Mouse (Mus musculus): ENCODE measurements around the gene Atp13a3. TPM values are rescaled to one million over a fixed set of nuclear protein-coding genes. Genes with fewer than 3 reads are reported as not detected.

Atp13a3 gene
- polyA plus RNA-seq, 1 experiment from 2014 or later: 22.0 TPM

DNA sequence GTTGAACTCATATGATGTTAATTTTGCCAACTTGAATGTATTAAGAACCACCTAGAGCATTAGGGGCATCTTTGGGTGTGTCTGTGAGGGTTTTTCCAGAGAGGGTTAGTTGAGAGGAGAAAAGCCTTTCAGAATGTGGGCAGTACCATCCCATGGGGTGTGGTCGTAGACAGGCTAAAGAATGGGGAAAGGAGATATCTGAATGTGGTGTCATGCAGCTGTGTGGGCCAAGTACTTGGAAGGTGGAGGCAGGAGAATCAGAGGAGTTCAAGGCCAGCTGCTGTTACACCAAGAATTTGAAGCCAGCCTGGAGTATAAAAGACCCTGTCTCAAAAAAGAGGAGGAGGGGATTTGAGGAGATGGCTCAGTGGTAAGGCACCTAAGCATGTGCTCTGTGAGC is 20.2 kb upstream of the Atp13a3 start:
- no peaks in the 10 kb centered on the region for H3K9me3 ChIP-seq (ENCODE audit: control insufficient read depth)
- no peaks in the 10 kb centered on the region for H3K36me3 ChIP-seq (ENCODE audit: control insufficient read depth, insufficient read depth)
- TF ChIP-seq CTCF (IDR thresholded peaks at IDR 0.05; ENCODE audit: low read depth): no peak
- H3K4me1 ChIP-seq (replicated peaks; ENCODE audit: control insufficient read depth, insufficient read depth, low read length): peaks cover 10% of the 10 kb centered on the region; the same call in 1 of the 2 replicates
- WGBS: 64% methylated on average over 1 of the region's 1 CpGs
- no peak for ATAC-seq
- no peak overlapping the region for H3K27ac ChIP-seq (ENCODE audit: low read depth, low read length)
- no peak overlapping the region for H3K9ac ChIP-seq (ENCODE audit: low read depth, low read length)
- no peak overlapping the region for H3K4me3 ChIP-seq (ENCODE audit: low read depth, low read length)
- no peak overlapping the region for H3K4me2 ChIP-seq (replicated peaks; ENCODE audit: low read depth)
- H3K27me3 ChIP-seq (replicated peaks; ENCODE audit: control insufficient read depth, insufficient read depth, low read length): no peaks in the 10 kb centered on the region

DNA sequence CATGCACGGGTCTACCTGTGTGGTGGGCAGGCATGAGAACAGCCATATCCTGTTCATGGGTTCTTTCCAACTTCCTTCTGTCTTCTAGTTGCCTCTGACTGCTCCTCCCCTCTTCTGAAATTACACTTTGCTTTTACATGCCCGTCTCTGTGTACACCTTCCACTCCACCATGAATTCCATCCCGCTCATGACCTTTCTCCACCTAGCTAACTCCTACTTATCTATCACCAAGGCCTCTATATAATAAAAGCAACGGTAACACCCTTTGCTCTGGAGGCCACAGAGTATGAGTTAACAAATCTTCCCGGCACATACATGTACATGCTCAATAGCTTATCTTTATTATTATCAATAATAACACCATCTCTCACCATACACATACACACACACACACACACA is 18.3 kb upstream of the Atp13a3 start:
- peak; percentile 69 for ATAC-seq
- Histone ChIP-seq H3K27me3 (replicated peaks; ENCODE audit: control insufficient read depth, insufficient read depth, low read length) (no peaks in the 10 kb centered on the region), H3K4me1 (replicated peaks; ENCODE audit: control insufficient read depth, insufficient read depth, low read length) (peaks cover 10% of the 10 kb centered on the region; the same call in 1 of the 2 replicates), H3K4me2 (replicated peaks; ENCODE audit: low read depth) (no peak overlapping the region), H3K9ac (ENCODE audit: low read depth, low read length) (no peak overlapping the region), H3K27ac (ENCODE audit: low read depth, low read length) (no peak overlapping the region), H3K4me3 (ENCODE audit: low read depth, low read length) (no peak overlapping the region), H3K9me3 (ENCODE audit: control insufficient read depth) (no peaks in the 10 kb centered on the region), H3K36me3 (ENCODE audit: control insufficient read depth, insufficient read depth) (no peaks in the 10 kb centered on the region)
- WGBS: 43% methylated on average over 5 of the region's 5 CpGs
- no peak for TF ChIP-seq CTCF (IDR thresholded peaks at IDR 0.05; ENCODE audit: low read depth)

- Histone ChIP-seq H3K9me3 (ENCODE audit: control insufficient read depth) (no peaks in the 10 kb centered on the region), H3K4me3 (ENCODE audit: low read depth, low read length) (no peak overlapping the region), H3K27ac (ENCODE audit: low read depth, low read length) (peak overlapping the region; percentile 43), H3K4me1 (replicated peaks; ENCODE audit: control insufficient read depth, insufficient read depth, low read length) (peaks cover 8% of the 10 kb centered on the region; the same call in 1 of the 2 replicates), H3K4me2 (replicated peaks; ENCODE audit: low read depth) (no peak overlapping the region), H3K27me3 (replicated peaks; ENCODE audit: control insufficient read depth, insufficient read depth, low read length) (no peaks in the 10 kb centered on the region), H3K36me3 (ENCODE audit: control insufficient read depth, insufficient read depth) (no peaks in the 10 kb centered on the region), H3K9ac (ENCODE audit: low read depth, low read length) (no peak overlapping the region)
- no peak for TF ChIP-seq CTCF (IDR thresholded peaks at IDR 0.05; ENCODE audit: low read depth)
- 38% methylated on average over 2 of the region's 2 CpGs for WGBS
- peak; percentile 76 for ATAC-seq
Measured at GRCm38 (mm10) chr16:30416707-30417106, 10.9 kb upstream of the Atp13a3 start.

DNA sequence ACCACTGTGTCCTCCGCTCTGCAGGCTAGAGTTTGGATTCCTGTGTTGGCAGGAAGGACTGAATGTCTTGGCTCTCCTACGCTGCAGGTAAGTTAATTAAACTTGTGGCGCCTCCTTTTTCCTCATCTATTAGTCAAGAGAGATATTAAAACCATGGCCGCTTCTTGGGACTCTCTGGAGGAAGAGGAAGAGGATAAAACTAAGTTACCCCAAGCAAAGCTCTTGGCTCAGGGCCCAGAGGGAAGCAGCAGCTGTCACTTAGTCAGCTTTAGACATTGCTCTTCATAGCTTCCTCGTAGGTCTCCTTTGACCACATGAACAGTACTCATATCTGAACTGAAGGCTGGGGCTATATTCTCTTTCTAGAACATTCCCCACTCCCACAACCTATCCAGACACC is 10.5 kb upstream of the Atp13a3 start:
- peak overlapping the region; percentile 43 for H3K27ac ChIP-seq (ENCODE audit: low read depth, low read length)
- ATAC-seq: peak; percentile 82

GRCm38 (mm10) chr16:30412680-30413079 is 6.9 kb upstream of the Atp13a3 start:
- TF ChIP-seq CTCF (IDR thresholded peaks at IDR 0.05; ENCODE audit: low read depth): no peak
- peaks cover 13% of the 10 kb centered on the region; the same call in 1 of the 2 replicates for H3K4me1 ChIP-seq (replicated peaks; ENCODE audit: control insufficient read depth, insufficient read depth, low read length)
- H3K27me3 ChIP-seq (replicated peaks; ENCODE audit: control insufficient read depth, insufficient read depth, low read length): no peaks in the 10 kb centered on the region
- no peak overlapping the region for H3K27ac ChIP-seq (ENCODE audit: low read depth, low read length)
- no peak overlapping the region for H3K4me3 ChIP-seq (ENCODE audit: low read depth, low read length)
- no peaks in the 10 kb centered on the region for H3K36me3 ChIP-seq (ENCODE audit: control insufficient read depth, insufficient read depth)
- H3K9ac ChIP-seq (ENCODE audit: low read depth, low read length): no peak overlapping the region
- 72% methylated on average over 3 of the region's 3 CpGs for WGBS
- ATAC-seq: no peak
- no peak overlapping the region for H3K4me2 ChIP-seq (replicated peaks; ENCODE audit: low read depth)
- no peaks in the 10 kb centered on the region for H3K9me3 ChIP-seq (ENCODE audit: control insufficient read depth)

More for the DNA sequence above, 10.5 kb upstream of the Atp13a3 start:
- TF ChIP-seq CTCF (IDR thresholded peaks at IDR 0.05; ENCODE audit: low read depth): no peak
- no peak overlapping the region for H3K4me3 ChIP-seq (ENCODE audit: low read depth, low read length)
- no peak overlapping the region for H3K9ac ChIP-seq (ENCODE audit: low read depth, low read length)
- no peaks in the 10 kb centered on the region for H3K36me3 ChIP-seq (ENCODE audit: control insufficient read depth, insufficient read depth)
- H3K4me2 ChIP-seq (replicated peaks; ENCODE audit: low read depth): no peak overlapping the region
- H3K9me3 ChIP-seq (ENCODE audit: control insufficient read depth): no peaks in the 10 kb centered on the region
- peaks cover 8% of the 10 kb centered on the region; the same call in 1 of the 2 replicates for H3K4me1 ChIP-seq (replicated peaks; ENCODE audit: control insufficient read depth, insufficient read depth, low read length)
- H3K27me3 ChIP-seq (replicated peaks; ENCODE audit: control insufficient read depth, insufficient read depth, low read length): no peaks in the 10 kb centered on the region
- WGBS: 37% methylated on average over 5 of the region's 5 CpGs

DNA sequence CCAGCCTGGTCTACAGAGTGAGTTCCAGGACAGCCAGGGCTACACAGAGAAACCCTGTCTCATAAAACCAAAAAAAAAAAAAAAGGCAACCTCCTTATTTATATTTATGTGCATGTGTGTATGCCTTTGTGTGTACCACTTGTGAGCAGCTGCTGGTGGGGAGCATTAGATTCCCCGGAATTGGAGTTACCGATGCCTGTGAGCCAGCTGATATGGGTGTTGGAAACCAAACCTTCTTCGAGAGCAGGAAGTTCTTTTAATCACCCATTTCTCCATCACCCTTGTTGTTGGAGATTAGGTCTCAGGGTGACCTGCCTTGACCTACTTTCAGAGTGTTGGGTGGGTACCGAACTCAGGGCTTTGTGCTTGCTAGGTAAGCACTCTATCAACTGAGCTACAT is 5.1 kb upstream of the Atp13a3 start:
- no peaks in the 10 kb centered on the region for H3K36me3 ChIP-seq (ENCODE audit: control insufficient read depth, insufficient read depth)
- TF ChIP-seq CTCF (IDR thresholded peaks at IDR 0.05; ENCODE audit: low read depth): no peak
- H3K27me3 ChIP-seq (replicated peaks; ENCODE audit: control insufficient read depth, insufficient read depth, low read length): no peaks in the 10 kb centered on the region
- no peak for ATAC-seq
- 89% methylated on average over 4 of the region's 4 CpGs for WGBS
- no peak overlapping the region for H3K4me2 ChIP-seq (replicated peaks; ENCODE audit: low read depth)
- H3K4me3 ChIP-seq (ENCODE audit: low read depth, low read length): no peak overlapping the region
- H3K9ac ChIP-seq (ENCODE audit: low read depth, low read length): no peak overlapping the region
- H3K9me3 ChIP-seq (ENCODE audit: control insufficient read depth): no peaks in the 10 kb centered on the region
- peaks cover 4% of the 10 kb centered on the region; the same call in 1 of the 2 replicates for H3K4me1 ChIP-seq (replicated peaks; ENCODE audit: control insufficient read depth, insufficient read depth, low read length)
- no peak overlapping the region for H3K27ac ChIP-seq (ENCODE audit: low read depth, low read length)

- Histone ChIP-seq H3K27ac (ENCODE audit: low read depth, low read length) (0 out of 2 replicates have a peak overlapping the region, but pooled peaks have one; percentile 35), H3K4me3 (ENCODE audit: low read depth, low read length) (no peak overlapping the region), H3K36me3 (ENCODE audit: control insufficient read depth, insufficient read depth) (no peaks in the 10 kb centered on the region), H3K9ac (ENCODE audit: low read depth, low read length) (no peak overlapping the region), H3K9me3 (ENCODE audit: control insufficient read depth) (no peaks in the 10 kb centered on the region), H3K4me1 (replicated peaks; ENCODE audit: control insufficient read depth, insufficient read depth, low read length) (peaks cover 4% of the 10 kb centered on the region; the same call in 1 of the 2 replicates), H3K4me2 (replicated peaks; ENCODE audit: low read depth) (peak overlapping the region; percentile 47), H3K27me3 (replicated peaks; ENCODE audit: control insufficient read depth, insufficient read depth, low read length) (no peaks in the 10 kb centered on the region)
- TF ChIP-seq CTCF (IDR thresholded peaks at IDR 0.05; ENCODE audit: low read depth): no peak
- WGBS: 33% methylated on average over 2 of the region's 2 CpGs
- ATAC-seq: peak; percentile 87
Measured at GRCm38 (mm10) chr16:30407513-30407912, 1.7 kb upstream of the Atp13a3 start.
